Mouse (Mus musculus): ENCODE measurements at regions not wholly inside any gene's neighbourhood (a gene's known extent, or its start where the extent isn't known, plus 50 kb on each side); places are given as distances from the start of the nearest gene placed in this dataset.

- TF ChIP-seq EP300 (IDR thresholded peaks at IDR 0.05; ENCODE audit: insufficient read depth, low read depth, low read length) (no peak), CTCF (IDR thresholded peaks at IDR 0.05) (no peak)
Measured at GRCm38 (mm10) chr2:17876942-17877341, 119.8 kb downstream of the H2al2a start.
